Mouse (Mus musculus) left cerebral cortex, adult 11 months (tissue): ENCODE measurements around the gene Nprl3.
"Not testable (repeated sequence)": the region's sequence is repeated elsewhere in the genome, so short reads cannot be mapped to it uniquely, and the experiment has no call there.

Source experiments
- DNase-seq: peaks from one replicate; pipeline ENCODE4 v3.0.0; 2022; ENCODE audit warnings: low spot score

Gene Nprl3

DNA sequence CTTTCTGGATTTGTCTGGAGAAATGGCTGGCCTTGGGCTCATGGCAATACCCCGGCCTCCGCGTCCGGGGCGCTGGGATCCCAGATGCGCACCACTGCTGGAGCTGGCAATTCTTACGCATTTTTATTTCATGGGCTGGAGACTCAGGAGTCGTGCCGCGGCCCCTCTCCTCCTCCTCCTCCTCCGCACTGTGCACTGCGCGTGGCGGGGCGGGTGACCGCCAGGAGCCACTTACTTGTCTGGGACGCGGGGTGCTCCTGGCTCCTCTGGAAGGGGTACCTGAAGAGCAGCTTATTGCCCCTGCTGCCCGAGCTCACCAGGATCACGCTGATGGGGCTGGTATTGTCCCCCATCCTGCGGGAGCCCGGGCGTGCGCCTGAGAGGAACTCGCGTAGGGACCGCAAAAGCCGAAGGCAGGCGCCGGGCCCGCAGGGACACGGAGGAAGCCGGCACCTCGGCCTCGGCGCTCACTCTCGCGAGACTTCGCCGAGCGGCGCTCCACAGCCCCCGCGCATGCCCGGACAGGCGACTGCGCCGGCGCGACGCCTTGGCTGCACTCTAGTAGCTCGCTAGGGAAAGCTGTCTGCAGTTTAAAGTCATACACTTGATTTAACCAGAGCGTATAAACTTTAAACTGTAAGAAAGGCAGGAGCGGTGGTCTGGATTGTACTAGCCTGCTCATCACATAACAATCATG is at the start of gene Nprl3:
Gene Nprl3 (minus strand): TSS at position 520 of the 697 bp plus-strand sequence.
- DNase-seq: peak; percentile 92

DNA sequence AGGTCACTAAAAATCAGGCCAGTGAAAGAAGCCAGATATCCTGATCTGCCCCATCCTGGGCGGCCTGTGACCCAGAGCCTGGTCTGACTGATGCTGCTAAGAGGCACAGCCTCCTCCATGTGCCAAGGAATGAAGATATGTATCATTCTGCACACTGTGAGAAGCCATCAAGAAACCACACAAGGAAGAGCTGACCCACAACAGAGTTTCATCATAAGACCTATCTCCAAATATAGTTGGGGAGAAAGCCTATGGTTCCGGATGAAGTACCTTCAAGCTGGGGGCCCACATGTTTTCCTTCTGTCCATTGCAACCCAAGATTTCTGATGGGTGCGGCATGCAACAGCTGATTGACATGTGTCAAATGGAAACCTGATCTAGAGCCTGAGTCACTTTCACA is 48.5 kb upstream of the Nprl3 start:
- no peak for DNase-seq

- DNase-seq: no peak
Measured at GRCm38 (mm10) chr11:32309928-32310327, 42.4 kb upstream of the Nprl3 start.

DNA sequence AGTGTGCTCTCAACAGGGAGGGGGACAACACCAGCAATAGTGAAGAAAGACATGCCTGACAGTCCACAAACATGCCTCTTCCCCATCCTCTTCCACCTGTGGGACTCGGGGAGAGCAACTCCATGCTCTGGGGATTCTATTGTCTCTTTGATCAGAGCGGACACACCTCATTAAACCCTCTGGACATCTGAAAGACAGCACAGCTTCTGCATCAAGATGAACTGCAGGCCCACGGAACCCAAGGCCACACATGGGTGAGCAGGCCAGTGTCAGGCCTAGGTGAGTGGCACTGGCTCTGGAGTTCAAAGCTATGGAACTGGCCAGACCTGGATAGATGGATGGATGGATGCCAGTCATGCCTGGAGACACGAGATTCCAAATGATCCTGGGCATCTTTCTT is 41.9 kb upstream of the Nprl3 start:
- no peak for DNase-seq

DNA sequence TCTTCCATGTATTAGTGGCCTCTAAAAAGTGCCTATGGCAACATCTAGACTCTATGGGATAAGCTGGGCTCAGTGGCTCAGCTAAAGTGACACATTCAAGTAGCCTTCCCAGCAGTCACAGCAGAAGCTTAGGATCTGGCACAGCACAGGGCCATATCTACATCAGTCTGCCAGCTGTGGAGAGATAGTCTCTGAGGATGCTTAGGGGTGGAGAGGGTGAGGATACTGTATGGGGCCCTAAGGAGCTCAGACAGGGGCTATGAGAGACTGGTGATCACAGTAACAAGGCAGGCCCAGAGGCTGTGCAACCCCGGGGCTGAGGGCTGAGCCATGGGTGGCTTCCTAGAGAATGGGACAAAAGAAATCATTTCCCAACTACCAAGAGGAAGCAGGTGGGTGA is 39.5 kb upstream of the Nprl3 start:
- no peak for DNase-seq

- no peak for DNase-seq
Measured at GRCm38 (mm10) chr11:32303455-32303854, 35.9 kb upstream of the Nprl3 start.

GRCm38 (mm10) chr11:32302824-32303419 is 35.4 kb upstream of the Nprl3 start:
- peak; percentile 23 for DNase-seq

DNA sequence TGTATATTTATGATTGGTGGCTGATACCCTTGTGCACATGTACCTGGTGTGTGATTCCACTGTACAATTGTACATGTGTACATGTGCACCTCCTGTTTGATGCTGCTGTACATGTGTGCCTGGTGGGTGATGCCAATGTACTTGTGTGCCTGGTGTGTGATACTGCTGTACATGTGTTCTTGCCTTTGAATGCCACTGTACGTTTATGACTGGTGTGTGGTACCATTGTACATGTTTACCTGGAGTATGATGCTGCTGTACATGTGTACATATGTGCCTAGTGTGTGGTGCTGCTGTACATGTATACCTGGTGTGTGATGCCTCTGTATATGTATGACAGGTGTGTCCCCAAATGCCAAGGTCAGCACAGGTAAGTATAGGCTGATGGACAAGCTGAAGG is 34.0 kb upstream of the Nprl3 start:
- DNase-seq: no peak

- no peak for DNase-seq
Measured at GRCm38 (mm10) chr11:32300279-32301267, 33.1 kb upstream of the Nprl3 start.

DNA sequence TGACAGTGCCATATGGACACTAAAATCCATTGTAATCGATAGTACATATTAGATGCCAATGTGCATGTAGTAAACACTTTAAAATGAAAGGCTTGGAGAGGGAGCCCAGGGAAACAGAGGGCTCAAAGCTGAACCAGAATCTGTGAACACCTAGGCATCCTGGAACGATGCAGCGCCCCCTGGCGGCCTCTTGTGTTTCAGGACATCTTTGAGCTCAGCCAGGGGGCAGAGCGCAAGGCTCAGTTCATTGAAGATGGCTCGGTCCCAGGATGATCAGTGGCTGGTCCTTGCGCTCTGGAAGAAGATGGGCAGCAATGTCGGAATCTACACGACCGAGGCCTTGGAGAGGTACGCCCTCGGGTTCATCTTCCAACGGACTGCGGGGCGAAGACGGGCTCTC is 32.4 kb upstream of the Nprl3 start, which contains the start of gene Hbq1a:
Gene Hbq1a (plus strand): TSS at position 205 of the 400 bp plus-strand sequence.
- DNase-seq: peak; percentile 26

DNA sequence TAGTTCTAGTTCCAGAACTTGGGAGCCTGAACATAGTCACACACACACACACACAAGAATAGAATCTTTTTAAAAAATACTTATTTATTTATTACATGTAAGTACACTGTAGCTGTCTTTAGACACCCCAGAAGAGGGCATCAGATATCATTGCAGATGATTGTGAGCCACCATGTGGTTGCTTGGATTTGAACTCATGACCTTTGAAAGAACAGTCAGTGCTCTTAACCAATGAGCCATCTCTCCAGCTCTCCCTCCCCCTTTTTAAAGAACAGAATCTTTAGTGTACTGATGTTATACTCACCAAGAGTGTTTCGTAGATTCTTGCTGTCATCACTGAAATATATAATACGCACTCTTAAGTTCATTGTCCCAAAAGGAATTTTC is 31.0 kb upstream of the Nprl3 start:
- DNase-seq: no peak

DNA sequence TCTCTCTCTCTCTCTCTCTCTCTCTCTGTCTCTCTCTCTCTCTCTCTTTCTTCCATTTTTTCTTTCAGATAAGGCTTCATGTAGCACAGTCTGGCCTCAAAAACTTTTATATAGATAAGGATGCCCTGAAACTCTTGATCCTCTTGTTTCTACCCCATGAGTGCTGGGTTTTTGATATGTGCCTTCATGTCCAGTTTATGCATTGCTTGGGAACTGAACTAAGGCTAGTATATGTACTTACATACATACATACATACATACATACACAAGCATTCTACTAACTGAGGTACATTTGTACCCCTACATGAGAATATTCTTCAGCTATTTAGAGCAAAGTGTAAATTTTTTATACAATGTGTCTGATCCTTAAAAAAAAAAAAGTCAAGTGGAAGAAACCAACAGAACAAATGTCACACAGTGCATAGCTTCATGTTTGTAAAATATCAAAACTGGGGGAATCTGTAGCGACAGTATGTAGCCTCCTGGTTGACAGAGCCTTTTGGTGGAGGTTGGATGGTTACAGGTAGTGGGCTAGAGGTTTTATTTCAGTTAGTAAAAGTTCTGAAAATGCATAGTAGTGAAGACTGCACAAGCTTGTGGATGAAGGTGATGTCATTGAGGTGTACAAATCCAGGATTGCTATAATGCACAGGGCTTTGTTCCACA is 30.5 kb upstream of the Nprl3 start:
- DNase-seq: no peak

- DNase-seq: not testable (repeated sequence)
Measured at GRCm38 (mm10) chr11:32297417-32297816, 29.9 kb upstream of the Nprl3 start.

DNA sequence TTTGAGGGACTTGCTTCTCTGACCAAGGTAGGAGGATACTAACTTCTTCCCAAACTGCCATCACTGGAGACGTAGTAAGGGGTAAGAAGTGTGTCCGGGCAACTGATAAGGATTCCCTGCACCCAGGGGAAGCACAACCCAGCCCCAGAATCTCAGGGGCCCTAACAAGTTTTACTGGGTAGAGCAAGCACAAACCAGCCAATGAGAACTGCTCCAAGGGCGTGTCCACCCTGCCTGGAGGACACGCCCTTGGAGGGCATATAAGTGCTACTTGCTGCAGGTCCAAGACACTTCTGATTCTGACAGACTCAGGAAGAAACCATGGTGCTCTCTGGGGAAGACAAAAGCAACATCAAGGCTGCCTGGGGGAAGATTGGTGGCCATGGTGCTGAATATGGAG is 28.7 kb upstream of the Nprl3 start, which contains the start of gene Hba-a2:
Gene Hba-a2 (plus strand): TSS at position 287 of the 400 bp plus-strand sequence.
- DNase-seq: not testable (repeated sequence)

GRCm38 (mm10) chr11:32293479-32293878 is 26.0 kb upstream of the Nprl3 start:
- not testable (repeated sequence) for DNase-seq

GRCm38 (mm10) chr11:32292819-32293218 is 25.3 kb upstream of the Nprl3 start:
- DNase-seq: not testable (repeated sequence)

DNA sequence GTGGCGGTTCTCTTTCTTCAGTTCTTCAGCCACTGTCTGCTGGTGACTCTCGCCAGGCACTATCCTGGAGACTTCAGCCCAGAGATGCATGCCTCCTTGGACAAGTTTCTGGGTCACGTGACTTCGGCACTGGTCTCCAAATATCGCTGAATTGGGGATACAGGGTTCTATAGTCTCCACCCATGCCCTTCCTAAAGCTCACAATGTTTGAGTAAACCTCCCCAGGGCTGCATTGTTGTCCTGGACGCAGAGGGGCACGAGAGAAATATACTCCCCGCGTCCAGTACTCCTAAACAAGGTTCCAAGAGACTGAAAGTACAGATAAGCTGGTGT is 20.0 kb upstream of the Nprl3 start:
- no peak for DNase-seq

GRCm38 (mm10) chr11:32286695-32287492 is 19.4 kb upstream of the Nprl3 start, which contains the start of gene Hbq1b:
Gene Hbq1b (plus strand): TSS chr11:32286965.
- peak; percentile 61 for DNase-seq

GRCm38 (mm10) chr11:32285887-32286286 is 18.4 kb upstream of the Nprl3 start:
- DNase-seq: not testable (repeated sequence)

DNA sequence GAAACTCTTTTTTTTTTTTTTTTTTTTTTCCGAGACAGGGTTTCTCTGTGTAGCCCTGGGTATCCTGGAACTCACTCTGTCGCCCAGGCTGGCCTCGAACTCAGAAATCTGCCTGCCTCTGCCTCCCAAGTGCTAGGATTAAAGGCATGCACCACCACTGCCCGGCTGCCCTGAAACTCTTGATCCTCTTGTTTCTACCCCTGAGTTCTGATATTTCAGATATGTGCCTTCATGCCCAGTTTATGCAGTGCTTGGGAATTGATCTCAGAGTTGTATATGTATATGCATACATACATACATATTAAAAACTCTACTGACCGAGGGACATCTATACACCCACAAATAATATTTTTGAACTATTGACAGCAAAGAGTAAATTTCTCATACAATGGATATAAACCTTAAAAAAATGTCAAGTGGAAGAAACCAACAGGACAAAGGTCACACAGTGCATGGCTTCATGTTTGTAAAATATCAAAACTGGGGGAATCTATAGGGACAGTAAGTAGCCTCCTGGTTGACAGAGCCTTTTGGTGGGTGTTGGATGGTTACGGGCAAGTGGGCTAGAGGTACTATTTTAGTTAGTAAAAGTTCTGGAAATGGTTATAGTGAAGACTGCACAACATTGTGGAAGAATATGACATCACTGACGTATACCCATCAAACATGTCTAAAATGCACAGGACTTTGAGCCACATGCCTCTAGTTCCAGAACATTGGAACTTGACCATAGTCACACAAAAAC is 17.7 kb upstream of the Nprl3 start:
- no peak for DNase-seq
